Mouse (Mus musculus) stomach, embryonic 14.5 days (tissue): ENCODE measurements at regions not wholly inside any gene's neighbourhood (a gene's known extent, or its start where the extent isn't known, plus 50 kb on each side); places are given as distances from the start of the nearest gene placed in this dataset.

Experiments used
- ATAC-seq: fragments of 200-750 bp; cut with Nextera tagmentation; 2 replicates; pipeline ENCODE4 v1.8.0; 2017; ENCODE audit warnings: low read depth, moderate TSS enrichment; ENCODE audit not compliant: insufficient number of reproducible peaks, insufficient read depth, low FRiP score
- H3K27ac ChIP-seq: fragments of 300-500 bp; sonication (generic); 2 replicates; pipeline ENCODE4 v1.5.1; 2014; ENCODE audit warnings: mild to moderate bottlenecking, low read length, moderate library complexity, mixed read lengths
- H3K27me3 ChIP-seq: fragments of 300-500 bp; sonication (generic); 2 replicates; pipeline ENCODE4 v1.6.1; 2014; ENCODE audit warnings: low read length, control low read depth, mixed read lengths; ENCODE audit not compliant: control insufficient read depth, insufficient read depth
- H3K36me3 ChIP-seq: fragments of 300-500 bp; sonication (generic); 2 replicates; pipeline ENCODE4 v1.6.1; 2014; ENCODE audit warnings: mild to moderate bottlenecking, control low read depth, low read length, moderate library complexity, mixed read lengths; ENCODE audit not compliant: control insufficient read depth, insufficient read depth
- H3K4me1 ChIP-seq: fragments of 300-500 bp; sonication (generic); 2 replicates; pipeline ENCODE4 v1.6.1; 2014; ENCODE audit warnings: low read length, control low read depth, mixed read lengths; ENCODE audit not compliant: control insufficient read depth, insufficient read depth
- H3K4me2 ChIP-seq: fragments of 300-500 bp; sonication (generic); replicated peaks from 2 replicates; pipeline ENCODE4 v1.6.1; 2014; ENCODE audit warnings: low read depth, low read length, control low read depth
- H3K4me3 ChIP-seq: fragments of 300-500 bp; sonication (generic); 2 replicates; pipeline ENCODE4 v1.5.1; 2014; ENCODE audit warnings: low read depth, low read length, control low read depth
- H3K9ac ChIP-seq: fragments of 300-500 bp; sonication (generic); replicated peaks from 2 replicates; pipeline ENCODE4 v1.6.1; 2014; ENCODE audit warnings: low read depth, mild to moderate bottlenecking, control low read depth, low read length, moderate library complexity, mixed read lengths
- H3K9me3 ChIP-seq: fragments of 300-500 bp; sonication (generic); 2 replicates; pipeline ENCODE4 v1.6.1; 2016; ENCODE audit warnings: low read depth, low read length, control low read depth; ENCODE audit not compliant: control insufficient read depth
- WGBS: fragments of 180-500 bp; shearing (Covaris S2); extraction: QIAGEN DNeasy Blood & Tissue Kit; methylation state at CpG from one replicate; pipeline ENCODE4 v1.1.7; 2014; 5-methylcytosine and 5-hydroxymethylcytosine counted together

GRCm38 (mm10) chr12:35429473-35429872, 105.4 kb downstream of the Ahr start:
- WGBS, result 83% methylated on average over 1 of the region's 1 CpGs
- Histone ChIP-seq H3K36me3 (no peaks in the 10 kb centered on the region), H3K27me3 (no peaks in the 10 kb centered on the region), H3K9me3 (no peaks in the 10 kb centered on the region), H3K4me1 (no peaks in the 10 kb centered on the region), H3K4me2 (no peak overlapping the region), H3K4me3 (no peak overlapping the region), H3K9ac (no peak overlapping the region), H3K27ac (no peak overlapping the region)
- ATAC-seq, result no peak

- no peak for ATAC-seq
- Histone ChIP-seq H3K27me3 (no peaks in the 10 kb centered on the region), H3K4me2 (no peak overlapping the region), H3K4me3 (no peak overlapping the region), H3K9ac (no peak overlapping the region), H3K4me1 (no peaks in the 10 kb centered on the region), H3K27ac (no peak overlapping the region), H3K9me3 (no peaks in the 10 kb centered on the region), H3K36me3 (no peaks in the 10 kb centered on the region)
- 79% methylated on average over 2 of the region's 2 CpGs for WGBS
These were observed 115.6 kb downstream of the Ahr start for GRCm38 (mm10) chr12:35419206-35419605.

- no peaks in the 10 kb centered on the region for H3K9me3 ChIP-seq
- no peak overlapping the region for H3K4me3 ChIP-seq
- H3K36me3 ChIP-seq, result no peaks in the 10 kb centered on the region
- no peaks in the 10 kb centered on the region for H3K4me1 ChIP-seq
- no peak overlapping the region for H3K27ac ChIP-seq
- H3K9ac ChIP-seq, result no peak overlapping the region
- no peak overlapping the region for H3K4me2 ChIP-seq
- 73% methylated on average over 4 of the region's 4 CpGs for WGBS
- no peak for ATAC-seq
- H3K27me3 ChIP-seq, result no peaks in the 10 kb centered on the region
These were observed 116.9 kb downstream of the Ahr start for GRCm38 (mm10) chr12:35417943-35418342.

- Histone ChIP-seq H3K4me1 (no peaks in the 10 kb centered on the region), H3K4me2 (no peak overlapping the region), H3K27ac (no peak overlapping the region), H3K27me3 (no peaks in the 10 kb centered on the region), H3K36me3 (no peaks in the 10 kb centered on the region), H3K4me3 (no peak overlapping the region), H3K9ac (no peak overlapping the region), H3K9me3 (no peaks in the 10 kb centered on the region)
- 52% methylated on average over 5 of the region's 5 CpGs for WGBS
- no peak for ATAC-seq
These were observed 118.3 kb downstream of the Ahr start for GRCm38 (mm10) chr12:35416583-35416982.

- no peaks in the 10 kb centered on the region for H3K9me3 ChIP-seq
- H3K4me3 ChIP-seq, result no peak overlapping the region
- ATAC-seq, result no peak
- H3K9ac ChIP-seq, result no peak overlapping the region
- 72% methylated on average over 3 of the region's 3 CpGs for whole genome bisulfite sequencing
- H3K27ac ChIP-seq, result no peak overlapping the region
- no peak overlapping the region for H3K4me2 ChIP-seq
- no peaks in the 10 kb centered on the region for H3K4me1 ChIP-seq
- no peaks in the 10 kb centered on the region for H3K27me3 ChIP-seq
- H3K36me3 ChIP-seq, result no peaks in the 10 kb centered on the region
These were observed 122.1 kb downstream of the Ahr start for GRCm38 (mm10) chr12:35412715-35413114.

- H3K4me3 ChIP-seq, result no peak overlapping the region
- H3K27ac ChIP-seq, result no peak overlapping the region
- no peak overlapping the region for H3K4me2 ChIP-seq
- no peaks in the 10 kb centered on the region for H3K4me1 ChIP-seq
- H3K36me3 ChIP-seq, result no peaks in the 10 kb centered on the region
- ATAC-seq, result no peak
- H3K9ac ChIP-seq, result no peak overlapping the region
- WGBS, result 67% methylated on average over 3 of the region's 3 CpGs
- H3K27me3 ChIP-seq, result no peaks in the 10 kb centered on the region
- no peaks in the 10 kb centered on the region for H3K9me3 ChIP-seq
These were observed 126.4 kb downstream of the Ahr start for GRCm38 (mm10) chr12:35408461-35408860.

GRCm38 (mm10) chr12:35408044-35408443, 126.8 kb downstream of the Ahr start:
- H3K4me1 ChIP-seq, result no peaks in the 10 kb centered on the region
- ATAC-seq, result no peak
- 77% methylated on average over 3 of the region's 3 CpGs for WGBS
- H3K9me3 ChIP-seq, result no peaks in the 10 kb centered on the region
- no peak overlapping the region for H3K9ac ChIP-seq
- H3K4me3 ChIP-seq, result no peak overlapping the region
- no peaks in the 10 kb centered on the region for H3K36me3 ChIP-seq
- no peak overlapping the region for H3K4me2 ChIP-seq
- H3K27ac ChIP-seq, result no peak overlapping the region
- no peaks in the 10 kb centered on the region for H3K27me3 ChIP-seq

- Histone ChIP-seq H3K9ac (no peak overlapping the region), H3K27ac (no peak overlapping the region), H3K4me3 (no peak overlapping the region), H3K4me1 (no peaks in the 10 kb centered on the region), H3K36me3 (no peaks in the 10 kb centered on the region), H3K9me3 (no peaks in the 10 kb centered on the region), H3K27me3 (no peaks in the 10 kb centered on the region), H3K4me2 (no peak overlapping the region)
- ATAC-seq, result no peak
- WGBS, result 62% methylated on average over 2 of the region's 2 CpGs
These were observed 133.0 kb downstream of the Ahr start for GRCm38 (mm10) chr12:35401853-35402252.

- H3K4me2 ChIP-seq, result no peak overlapping the region
- no peaks in the 10 kb centered on the region for H3K27me3 ChIP-seq
- H3K9me3 ChIP-seq, result no peaks in the 10 kb centered on the region
- H3K27ac ChIP-seq, result no peak overlapping the region
- no peaks in the 10 kb centered on the region for H3K36me3 ChIP-seq
- H3K4me1 ChIP-seq, result no peaks in the 10 kb centered on the region
- 69% methylated on average over 2 of the region's 2 CpGs for WGBS
- no peak overlapping the region for H3K4me3 ChIP-seq
- ATAC-seq, result no peak
- no peak overlapping the region for H3K9ac ChIP-seq
These were observed 133.6 kb downstream of the Ahr start for GRCm38 (mm10) chr12:35401219-35401618.
